Mouse (Mus musculus) embryo, embryonic 10.5 days (tissue): Measurements from ENCODE around the gene Hes3.
A peak's percentile ranks its signal among the peaks of the same experiment; 100 is the strongest.

Source experiments
- DNase-seq: peaks from one replicate; pipeline ENCODE4 v3.0.0-alpha.2; 2015; ENCODE audit warnings: low spot score

Gene Hes3

GRCm38 (mm10) chr4:152291562-152291961 lies at the start of gene Hes3:
Hes3 (minus strand) TSS chr4:152291662.
- no peak for DNase-seq

GRCm38 (mm10) chr4:152340584-152341284 lies 49.3 kb upstream of the Hes3 start:
- DNase-seq, result peak; percentile 43

GRCm38 (mm10) chr4:152339293-152339790 lies 47.9 kb upstream of the Hes3 start:
- DNase-seq, result no peak

- no peak for DNase-seq
Observed at GRCm38 (mm10) chr4:152338419-152339292, 47.2 kb upstream of the Hes3 start, which contains the start of gene Chd5. Chd5 (plus strand) TSS chr4:152338651.

GRCm38 (mm10) chr4:152337772-152338171 lies 46.3 kb upstream of the Hes3 start:
- DNase-seq, result no peak

- DNase-seq, result no peak
Observed at GRCm38 (mm10) chr4:152333587-152333986, 42.1 kb upstream of the Hes3 start.

GRCm38 (mm10) chr4:152332952-152333351 lies 41.5 kb upstream of the Hes3 start:
- peak; percentile 86 for DNase-seq

- DNase-seq, result peak; percentile 72
Observed at GRCm38 (mm10) chr4:152328691-152329090, 37.2 kb upstream of the Hes3 start.

- DNase-seq, result no peak
Observed at GRCm38 (mm10) chr4:152326543-152326942, 35.1 kb upstream of the Hes3 start.

- DNase-seq, result peak; percentile 98
Observed at GRCm38 (mm10) chr4:152325574-152326411, 34.3 kb upstream of the Hes3 start, which contains the start of gene Rpl22. Rpl22 (plus strand) TSS chr4:152325742.

- no peak for DNase-seq
Observed at GRCm38 (mm10) chr4:152324641-152325562, 33.4 kb upstream of the Hes3 start.

- no peak for DNase-seq
Observed at GRCm38 (mm10) chr4:152321464-152321863, 30.0 kb upstream of the Hes3 start.

GRCm38 (mm10) chr4:152318517-152319234 lies 27.2 kb upstream of the Hes3 start, which contains the start of gene Rnf207:
Rnf207 (minus strand) TSS chr4:152318993.
- peak; percentile 76 for DNase-seq

- DNase-seq, result no peak
Observed at GRCm38 (mm10) chr4:152317631-152318033, 26.2 kb upstream of the Hes3 start.

GRCm38 (mm10) chr4:152315498-152316213 lies 24.2 kb upstream of the Hes3 start:
- no peak for DNase-seq

GRCm38 (mm10) chr4:152313934-152314333 lies 22.5 kb upstream of the Hes3 start:
- peak; percentile 64 for DNase-seq

- peak; percentile 58 for DNase-seq
Observed at GRCm38 (mm10) chr4:152313211-152313632, 21.8 kb upstream of the Hes3 start.

- DNase-seq, result no peak
Observed at GRCm38 (mm10) chr4:152312186-152312585, 20.7 kb upstream of the Hes3 start.

GRCm38 (mm10) chr4:152307542-152307941 lies 16.1 kb upstream of the Hes3 start:
- DNase-seq, result no peak
